Mouse (Mus musculus): Measurements from ENCODE around the gene Kcnq4. TPM values are rescaled to one million over a fixed set of nuclear protein-coding genes. Genes with fewer than 3 reads are reported as not detected.

Kcnq4 gene
- polyA plus RNA-seq, 1 experiment from 2014 or later = 2.1 TPM

GRCm38 (mm10) chr4:120716765-120717164, 31.6 kb downstream of the Kcnq4 start:
- Histone ChIP-seq H3K4me3 (ENCODE audit: low read depth, low read length) (peak overlapping the region; percentile 26), H3K4me1 (ENCODE audit: control insufficient read depth, insufficient read depth, low read length) (no peaks in the 10 kb centered on the region), H3K9ac (replicated peaks; ENCODE audit: low read depth, low read length) (no peak overlapping the region), H3K9me3 (ENCODE audit: control insufficient read depth, low read depth, low read length) (no peaks in the 10 kb centered on the region), H3K27ac (ENCODE audit: low read length) (no peak overlapping the region), H3K27me3 (ENCODE audit: control insufficient read depth, insufficient read depth, low read length) (no peaks in the 10 kb centered on the region), H3K4me2 (replicated peaks; ENCODE audit: low read depth, low read length) (peak overlapping the region; percentile 61), H3K36me3 (ENCODE audit: control insufficient read depth, insufficient read depth, low read length) (no peaks in the 10 kb centered on the region)
- ATAC-seq (ENCODE audit: insufficient number of reproducible peaks, insufficient read depth, low FRiP score, low read depth) = no peak
- 22% methylated on average over 12 of the region's 12 CpGs for WGBS

GRCm38 (mm10) chr4:120716141-120716571, 32.3 kb downstream of the Kcnq4 start:
- Histone ChIP-seq H3K9me3 (ENCODE audit: control insufficient read depth, low read depth, low read length) (no peaks in the 10 kb centered on the region), H3K4me2 (replicated peaks; ENCODE audit: low read depth, low read length) (peak overlapping the region; percentile 61), H3K9ac (replicated peaks; ENCODE audit: low read depth, low read length) (no peak overlapping the region), H3K36me3 (ENCODE audit: control insufficient read depth, insufficient read depth, low read length) (no peaks in the 10 kb centered on the region), H3K27me3 (ENCODE audit: control insufficient read depth, insufficient read depth, low read length) (no peaks in the 10 kb centered on the region), H3K4me1 (ENCODE audit: control insufficient read depth, insufficient read depth, low read length) (no peaks in the 10 kb centered on the region), H3K27ac (ENCODE audit: low read length) (no peak overlapping the region), H3K4me3 (ENCODE audit: low read depth, low read length) (peak overlapping the region; percentile 26)
- ATAC-seq (ENCODE audit: insufficient number of reproducible peaks, insufficient read depth, low FRiP score, low read depth) = peak; percentile 82
- under 1% methylated on average over 12 of the region's 12 CpGs for WGBS

- Histone ChIP-seq H3K4me3 (ENCODE audit: low read depth, low read length) (no peak overlapping the region), H3K4me1 (ENCODE audit: control insufficient read depth, insufficient read depth, low read length) (no peaks in the 10 kb centered on the region), H3K36me3 (ENCODE audit: control insufficient read depth, insufficient read depth, low read length) (no peaks in the 10 kb centered on the region), H3K9me3 (ENCODE audit: control insufficient read depth, low read depth, low read length) (no peaks in the 10 kb centered on the region), H3K27ac (ENCODE audit: low read length) (no peak overlapping the region), H3K4me2 (replicated peaks; ENCODE audit: low read depth, low read length) (no peak overlapping the region), H3K9ac (replicated peaks; ENCODE audit: low read depth, low read length) (no peak overlapping the region), H3K27me3 (ENCODE audit: control insufficient read depth, insufficient read depth, low read length) (no peaks in the 10 kb centered on the region)
- ATAC-seq (ENCODE audit: insufficient number of reproducible peaks, insufficient read depth, low FRiP score, low read depth) = no peak
- WGBS = 80% methylated on average over 6 of the region's 6 CpGs
Observed at GRCm38 (mm10) chr4:120713856-120714497, 34.4 kb downstream of the Kcnq4 start.

GRCm38 (mm10) chr4:120713021-120713420, 35.4 kb downstream of the Kcnq4 start:
- 91% methylated on average over 6 of the region's 6 CpGs for WGBS
- Histone ChIP-seq H3K4me2 (replicated peaks; ENCODE audit: low read depth, low read length) (no peak overlapping the region), H3K9me3 (ENCODE audit: control insufficient read depth, low read depth, low read length) (no peaks in the 10 kb centered on the region), H3K4me1 (ENCODE audit: control insufficient read depth, insufficient read depth, low read length) (no peaks in the 10 kb centered on the region), H3K27me3 (ENCODE audit: control insufficient read depth, insufficient read depth, low read length) (no peaks in the 10 kb centered on the region), H3K36me3 (ENCODE audit: control insufficient read depth, insufficient read depth, low read length) (no peaks in the 10 kb centered on the region), H3K4me3 (ENCODE audit: low read depth, low read length) (no peak overlapping the region), H3K27ac (ENCODE audit: low read length) (no peak overlapping the region), H3K9ac (replicated peaks; ENCODE audit: low read depth, low read length) (no peak overlapping the region)
- no peak for ATAC-seq (ENCODE audit: insufficient number of reproducible peaks, insufficient read depth, low FRiP score, low read depth)

GRCm38 (mm10) chr4:120712236-120712635, 36.2 kb downstream of the Kcnq4 start:
- no peaks in the 10 kb centered on the region for H3K36me3 ChIP-seq (ENCODE audit: control insufficient read depth, insufficient read depth, low read length)
- 70% methylated on average over 12 of the region's 12 CpGs for WGBS
- no peak overlapping the region for H3K4me3 ChIP-seq (ENCODE audit: low read depth, low read length)
- no peaks in the 10 kb centered on the region for H3K9me3 ChIP-seq (ENCODE audit: control insufficient read depth, low read depth, low read length)
- no peak overlapping the region for H3K4me2 ChIP-seq (replicated peaks; ENCODE audit: low read depth, low read length)
- H3K27me3 ChIP-seq (ENCODE audit: control insufficient read depth, insufficient read depth, low read length) = no peaks in the 10 kb centered on the region
- H3K4me1 ChIP-seq (ENCODE audit: control insufficient read depth, insufficient read depth, low read length) = no peaks in the 10 kb centered on the region
- ATAC-seq (ENCODE audit: insufficient number of reproducible peaks, insufficient read depth, low FRiP score, low read depth) = no peak
- H3K27ac ChIP-seq (ENCODE audit: low read length) = no peak overlapping the region
- no peak overlapping the region for H3K9ac ChIP-seq (replicated peaks; ENCODE audit: low read depth, low read length)

GRCm38 (mm10) chr4:120702511-120702910, 45.9 kb downstream of the Kcnq4 start:
- ATAC-seq (ENCODE audit: insufficient number of reproducible peaks, insufficient read depth, low FRiP score, low read depth) = no peak
- Histone ChIP-seq H3K9ac (replicated peaks; ENCODE audit: low read depth, low read length) (no peak overlapping the region), H3K9me3 (ENCODE audit: control insufficient read depth, low read depth, low read length) (no peaks in the 10 kb centered on the region), H3K27ac (ENCODE audit: low read length) (no peak overlapping the region), H3K4me2 (replicated peaks; ENCODE audit: low read depth, low read length) (no peak overlapping the region), H3K27me3 (ENCODE audit: control insufficient read depth, insufficient read depth, low read length) (0 out of 2 replicates have a peak, but pooled peaks cover 2% of the 10 kb centered on the region), H3K36me3 (ENCODE audit: control insufficient read depth, insufficient read depth, low read length) (no peaks in the 10 kb centered on the region), H3K4me1 (ENCODE audit: control insufficient read depth, insufficient read depth, low read length) (0 out of 2 replicates have a peak, but pooled peaks cover 5% of the 10 kb centered on the region), H3K4me3 (ENCODE audit: low read depth, low read length) (no peak overlapping the region)
- 89% methylated on average over 2 of the region's 2 CpGs for WGBS

GRCm38 (mm10) chr4:120702056-120702455, 46.4 kb downstream of the Kcnq4 start:
- ATAC-seq (ENCODE audit: insufficient number of reproducible peaks, insufficient read depth, low FRiP score, low read depth) = no peak
- Histone ChIP-seq H3K9me3 (ENCODE audit: control insufficient read depth, low read depth, low read length) (no peaks in the 10 kb centered on the region), H3K27me3 (ENCODE audit: control insufficient read depth, insufficient read depth, low read length) (0 out of 2 replicates have a peak, but pooled peaks cover 2% of the 10 kb centered on the region), H3K9ac (replicated peaks; ENCODE audit: low read depth, low read length) (no peak overlapping the region), H3K4me3 (ENCODE audit: low read depth, low read length) (no peak overlapping the region), H3K36me3 (ENCODE audit: control insufficient read depth, insufficient read depth, low read length) (no peaks in the 10 kb centered on the region), H3K4me2 (replicated peaks; ENCODE audit: low read depth, low read length) (no peak overlapping the region), H3K4me1 (ENCODE audit: control insufficient read depth, insufficient read depth, low read length) (0 out of 2 replicates have a peak, but pooled peaks cover 5% of the 10 kb centered on the region), H3K27ac (ENCODE audit: low read length) (no peak overlapping the region)
- 83% methylated on average over 8 of the region's 8 CpGs for WGBS

GRCm38 (mm10) chr4:120701180-120701579, 47.2 kb downstream of the Kcnq4 start:
- Histone ChIP-seq H3K9ac (replicated peaks; ENCODE audit: low read depth, low read length) (no peak overlapping the region), H3K9me3 (ENCODE audit: control insufficient read depth, low read depth, low read length) (no peaks in the 10 kb centered on the region), H3K27me3 (ENCODE audit: control insufficient read depth, insufficient read depth, low read length) (0 out of 2 replicates have a peak, but pooled peaks cover 2% of the 10 kb centered on the region), H3K27ac (ENCODE audit: low read length) (no peak overlapping the region), H3K4me3 (ENCODE audit: low read depth, low read length) (no peak overlapping the region), H3K4me1 (ENCODE audit: control insufficient read depth, insufficient read depth, low read length) (0 out of 2 replicates have a peak, but pooled peaks cover 5% of the 10 kb centered on the region), H3K4me2 (replicated peaks; ENCODE audit: low read depth, low read length) (no peak overlapping the region), H3K36me3 (ENCODE audit: control insufficient read depth, insufficient read depth, low read length) (no peaks in the 10 kb centered on the region)
- WGBS = 85% methylated on average over 3 of the region's 3 CpGs
- no peak for ATAC-seq (ENCODE audit: insufficient number of reproducible peaks, insufficient read depth, low FRiP score, low read depth)

Data from stomach, embryonic 14.5 days (tissue).